Mouse (Mus musculus): Measurements from ENCODE around the gene Sycp2. TPM values are rescaled to one million over a fixed set of nuclear protein-coding genes. Genes with fewer than 3 reads are reported as not detected.

Sycp2 gene
- 1 to 10 TPM in 1 of 2 experiments, under 1 TPM in 1; 0.87 to 1.7 TPM for total RNA-seq (2021)

DNA sequence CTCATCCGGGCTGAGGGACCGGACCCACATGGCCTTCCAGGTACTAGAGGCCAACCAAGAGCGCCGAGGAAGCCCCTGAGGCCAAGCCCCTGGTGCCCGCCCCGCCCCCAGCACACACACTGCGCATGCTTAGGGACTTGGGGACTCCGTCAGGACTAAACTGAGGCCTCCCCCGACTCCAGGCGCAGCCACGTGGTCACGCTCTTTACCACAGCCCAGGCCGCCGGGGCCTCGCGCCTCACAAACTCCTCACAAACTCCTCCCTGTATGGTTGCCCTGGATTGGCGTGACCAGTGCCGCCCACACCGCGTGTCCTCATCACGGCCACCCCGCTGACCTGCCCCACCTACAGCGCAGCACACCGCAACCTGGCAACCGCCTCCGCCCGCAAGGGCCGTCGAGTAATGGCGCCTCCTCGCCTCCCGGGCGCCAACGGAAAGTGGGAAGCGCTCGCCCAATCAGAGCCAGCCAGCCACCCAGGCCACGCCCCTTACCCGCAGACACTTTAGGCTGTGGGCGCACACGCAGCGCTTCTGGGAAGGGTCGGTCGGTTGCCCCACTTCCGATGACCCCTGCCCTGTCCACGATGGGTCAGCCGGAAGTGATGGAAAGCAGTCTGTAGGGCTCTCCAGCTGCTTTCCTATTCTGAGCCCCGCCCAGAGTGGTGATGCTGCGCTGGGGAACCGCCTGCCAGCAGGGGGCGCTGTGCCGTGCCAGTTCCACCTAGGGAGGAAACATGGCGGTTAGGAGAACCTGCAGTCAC, at the start of gene Sycp2:
Gene Sycp2 (minus strand): TSS at position 633 of the 763 bp plus-strand sequence.
- DNase-seq (ENCODE audit: low spot score) = no peak
- intact Hi-C loops (cut with DNase I) = no loop called here

DNA sequence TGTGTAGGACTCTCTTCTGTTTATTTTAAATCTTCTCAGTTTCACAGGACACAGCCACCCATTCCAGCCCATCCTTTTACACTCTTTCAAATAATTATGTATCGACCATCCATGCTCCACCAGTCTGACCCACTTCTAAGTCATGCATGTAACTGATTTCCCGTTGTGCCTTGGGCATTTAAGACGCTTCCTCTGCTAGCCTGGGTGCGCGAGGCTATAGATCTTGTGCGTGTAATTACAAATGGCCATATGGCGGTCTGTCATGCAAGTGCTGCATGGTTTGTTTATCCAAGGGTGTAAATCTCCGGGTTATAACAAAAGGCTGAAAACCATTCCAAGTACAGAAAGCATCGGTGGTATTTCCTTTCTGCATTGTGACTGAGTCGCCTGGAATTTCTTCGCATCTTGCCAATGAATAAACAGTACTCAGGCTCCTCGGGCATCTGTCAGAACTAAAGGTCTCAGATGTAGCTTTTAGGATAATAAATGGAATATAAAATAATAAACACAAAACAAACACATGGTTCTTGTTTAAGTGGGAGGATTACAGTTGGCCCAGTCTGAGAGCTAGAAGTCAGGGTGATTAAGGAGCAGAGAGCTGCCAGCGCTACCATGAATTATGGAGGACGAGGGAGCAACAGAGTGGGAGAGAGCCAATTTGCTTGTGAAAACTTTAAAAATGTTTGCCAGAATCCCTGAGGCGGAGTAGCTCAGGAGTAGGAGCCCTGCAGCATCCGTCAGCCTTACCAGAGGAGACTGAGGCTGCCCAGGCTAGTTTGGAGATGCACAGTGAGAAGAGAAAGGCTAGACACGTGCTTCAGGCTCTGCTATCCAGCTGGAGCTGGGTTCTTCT, 47.4 kb upstream of the Sycp2 start:
- intact Hi-C loops (cut with DNase I) = no loop called here
- DNase-seq (ENCODE audit: low spot score) = no peak

DNA sequence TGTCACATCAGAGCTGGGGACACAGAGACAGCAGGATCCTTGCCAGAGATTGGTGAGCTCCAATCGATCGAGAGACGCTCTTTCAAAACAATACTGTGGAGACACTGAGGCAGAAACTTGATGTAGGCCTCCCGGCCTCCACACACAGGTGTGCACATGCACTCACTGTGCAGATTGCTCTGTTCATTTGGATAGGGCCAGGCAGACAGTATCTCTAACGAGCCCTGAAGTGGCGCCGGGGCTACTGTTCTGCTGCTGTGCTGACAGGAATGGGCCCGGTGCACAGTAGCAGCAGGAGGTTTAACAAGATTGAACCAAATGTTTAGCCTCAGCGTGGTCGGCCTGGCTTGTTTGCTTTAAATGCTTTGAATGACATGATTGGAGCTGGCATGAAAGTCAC, 43.5 kb upstream of the Sycp2 start:
- no peak for DNase-seq (ENCODE audit: low spot score)
- intact Hi-C loops (cut with DNase I) = no loop called here

DNA sequence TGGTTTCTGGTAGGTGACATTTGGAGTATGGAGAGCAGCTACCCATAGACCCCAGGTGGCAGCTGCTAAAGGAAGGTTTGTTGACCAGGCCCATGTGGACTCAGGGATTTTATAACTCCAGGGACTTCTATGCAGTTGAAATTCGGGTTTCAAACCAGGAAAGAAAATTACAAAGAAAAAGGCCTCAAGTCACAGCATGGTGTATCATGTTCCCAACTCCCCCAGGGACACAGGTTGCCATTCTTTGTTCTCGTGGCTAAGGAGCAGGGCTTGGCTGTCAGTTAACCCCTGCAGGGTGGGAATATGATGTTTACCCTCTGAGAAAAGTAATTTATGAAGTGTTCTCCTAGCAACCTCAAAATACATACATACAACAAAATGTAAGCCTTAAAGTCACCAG, 42.8 kb upstream of the Sycp2 start:
- no peak for DNase-seq (ENCODE audit: low spot score)
- intact Hi-C loops (cut with DNase I) = no loop called here

DNA sequence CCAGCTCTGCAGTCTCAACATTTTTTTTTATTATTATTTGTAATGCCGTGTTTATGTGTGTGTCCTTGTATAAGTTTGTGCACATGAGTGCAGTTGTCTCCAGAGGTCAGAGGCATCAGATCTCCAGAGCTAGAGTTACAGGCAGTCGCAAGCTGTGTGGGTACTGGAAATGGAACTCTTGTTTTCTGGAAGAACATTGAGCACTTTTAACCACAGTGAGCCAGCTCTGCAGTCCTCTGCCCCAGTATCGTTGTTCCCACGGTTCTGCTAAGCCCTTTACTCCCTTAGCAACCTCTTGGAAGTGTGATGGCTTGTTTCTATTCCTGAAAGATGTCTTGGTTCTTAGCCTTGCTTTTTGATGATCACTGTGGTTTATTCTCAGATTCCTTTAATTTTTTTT, 41.9 kb upstream of the Sycp2 start:
- no peak for DNase-seq (ENCODE audit: low spot score)
- intact Hi-C loops (cut with DNase I) = no loop called here

DNA sequence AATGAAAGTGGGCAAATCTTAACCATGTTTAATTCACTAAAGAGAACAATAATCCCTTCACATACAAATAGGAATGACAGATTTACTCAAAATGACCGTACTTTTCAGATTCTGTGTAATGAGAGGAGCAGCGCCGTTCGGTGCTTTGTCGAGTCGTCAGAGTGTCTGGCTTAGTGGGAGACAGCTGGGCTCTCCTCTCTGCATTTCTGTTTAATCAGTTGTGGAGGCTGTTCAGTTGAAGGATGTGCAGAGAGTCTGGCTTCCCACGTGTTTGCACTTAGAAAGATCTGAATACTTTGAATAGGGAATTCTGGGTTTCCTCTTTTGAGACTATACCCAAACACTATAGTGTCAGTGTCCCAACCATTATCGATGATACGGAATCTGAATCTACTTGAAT, 29.8 kb upstream of the Sycp2 start:
- DNase-seq (ENCODE audit: low spot score) = no peak
- intact Hi-C loops (cut with DNase I) = no loop called here

DNA sequence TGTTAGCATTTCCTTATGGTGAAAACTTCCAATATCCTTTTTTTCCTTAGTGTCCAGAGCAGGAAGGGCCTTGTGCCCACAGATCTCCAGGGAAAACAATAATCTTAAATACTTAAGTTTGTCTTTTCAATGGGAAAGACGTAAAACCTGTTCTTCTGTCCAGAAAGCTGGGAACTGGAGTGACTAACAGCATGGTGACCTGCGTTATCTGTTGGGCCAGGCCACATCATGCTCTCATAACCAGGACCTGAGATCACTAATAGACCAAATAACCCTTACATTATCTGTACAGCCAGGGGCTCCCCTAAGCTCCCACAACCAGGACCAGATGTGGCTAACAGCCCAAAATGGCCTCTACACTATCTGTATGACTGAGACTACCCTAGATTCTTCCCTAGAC, 26.4 kb upstream of the Sycp2 start:
- no peak for DNase-seq (ENCODE audit: low spot score)
- intact Hi-C loops (cut with DNase I) = no loop called here

DNA sequence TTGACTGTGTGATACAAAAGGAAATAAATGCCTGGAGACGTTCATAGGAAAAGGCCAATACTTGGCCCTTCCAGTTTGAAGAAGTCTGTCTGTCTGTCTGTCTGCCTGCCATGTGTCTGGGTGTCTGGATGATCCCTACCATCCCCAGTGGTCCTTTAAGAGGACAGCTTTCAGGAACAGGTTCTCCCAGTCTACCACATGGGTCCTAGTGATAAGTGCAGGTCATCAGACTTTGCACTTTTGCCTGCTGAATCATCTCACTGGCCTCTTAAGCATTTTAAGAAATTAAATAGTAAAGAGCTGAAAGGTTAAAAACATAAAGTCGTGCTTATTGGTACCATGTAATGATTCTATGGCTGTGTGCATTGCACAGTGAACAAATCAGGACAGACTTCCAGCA, 26.0 kb upstream of the Sycp2 start:
- intact Hi-C loops (cut with DNase I) = no loop called here
- no peak for DNase-seq (ENCODE audit: low spot score)

DNA sequence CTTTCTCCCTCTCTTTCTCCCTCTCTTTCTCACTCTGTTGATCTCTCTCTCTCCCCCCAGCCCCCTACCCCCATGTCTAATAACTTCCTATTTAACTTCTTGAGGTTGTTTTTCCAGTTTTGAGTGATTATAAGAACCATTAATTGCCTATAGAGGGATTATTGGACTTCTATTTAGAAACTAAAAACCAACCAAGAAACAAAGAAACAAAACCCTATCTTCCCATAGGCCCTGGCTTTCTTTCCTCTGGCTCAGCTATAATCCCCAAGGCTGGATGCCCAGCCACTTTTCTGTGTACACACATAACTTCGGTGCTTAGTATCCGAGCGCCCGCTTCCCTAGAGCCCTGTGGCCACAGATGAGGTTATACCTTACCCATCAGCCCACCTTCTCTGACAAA, 22.7 kb upstream of the Sycp2 start, which contains the start of gene Cdh26:
Gene Cdh26 (plus strand): TSS at position 301 of the 400 bp plus-strand sequence.
- intact Hi-C loops (cut with DNase I) = no loop called here
- no peak for DNase-seq (ENCODE audit: low spot score)

DNA sequence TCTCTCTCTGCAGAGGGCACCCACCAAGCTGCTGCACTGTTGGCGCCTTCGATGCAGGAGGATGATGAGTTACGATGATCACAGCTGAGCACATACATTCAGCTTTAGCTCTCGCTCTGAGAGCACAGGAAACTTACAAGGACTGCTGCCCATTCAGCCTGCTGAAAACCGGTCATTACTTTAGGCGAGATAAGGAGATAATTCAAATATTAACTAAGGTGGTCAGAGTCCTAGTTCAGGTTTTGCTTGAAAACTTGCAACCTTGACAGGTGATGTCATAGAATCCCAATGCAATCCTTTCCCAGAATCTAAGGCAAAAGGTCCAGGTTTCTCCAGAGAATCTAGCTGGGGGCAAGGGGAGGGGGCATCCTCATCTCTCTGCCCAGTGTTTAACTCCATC, 21.9 kb upstream of the Sycp2 start:
- intact Hi-C loops (cut with DNase I) = loop anchor here (5.0 to 10.0 kb wide), 2 partner anchors 78 to 145 kb away; no protein-coding TSS in a partner anchor
- DNase-seq (ENCODE audit: low spot score) = no peak

DNA sequence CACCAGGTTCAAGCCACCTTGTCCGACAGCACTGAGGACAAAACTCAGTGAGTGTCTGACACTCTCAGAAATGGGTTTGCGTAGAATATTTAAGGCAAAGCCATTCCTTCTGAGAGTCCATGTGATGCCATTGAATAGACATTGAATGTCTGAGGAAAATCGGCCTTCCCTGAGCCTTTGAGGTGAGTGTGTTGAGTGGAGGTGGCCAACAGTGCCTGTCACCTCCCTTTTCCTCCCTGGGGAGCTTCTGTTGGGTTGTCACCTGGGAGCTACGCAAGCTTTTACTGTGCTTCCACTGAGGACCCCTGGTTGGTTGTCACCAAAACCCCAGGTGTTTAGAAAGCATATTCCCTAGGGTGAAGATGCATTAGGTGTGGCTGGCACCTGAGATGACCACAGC, 21.2 kb upstream of the Sycp2 start:
- no peak for DNase-seq (ENCODE audit: low spot score)
- intact Hi-C loops (cut with DNase I) = loop anchor here (5.0 to 10.0 kb wide), 2 partner anchors 79 to 146 kb away; no protein-coding TSS in a partner anchor

DNA sequence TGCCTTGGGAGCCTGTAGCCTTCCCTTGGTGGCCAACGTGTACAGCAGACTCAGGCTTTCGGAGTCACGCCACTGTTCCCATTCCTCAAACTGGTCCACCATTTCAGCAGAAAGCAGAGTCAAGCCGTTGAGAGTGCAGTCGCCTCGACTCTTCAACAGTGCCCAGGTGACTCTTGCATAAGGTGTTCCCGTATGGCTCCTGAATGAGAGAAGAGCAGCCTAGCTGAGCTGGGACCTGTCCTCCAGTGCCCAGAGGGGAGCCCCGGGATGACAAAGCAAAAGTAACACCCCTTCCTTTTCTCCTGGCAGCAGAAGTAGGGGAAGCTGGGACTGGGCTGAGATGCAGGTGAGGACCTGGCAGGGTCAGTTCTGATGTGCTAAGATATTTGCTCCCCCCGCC, 20.7 kb upstream of the Sycp2 start:
- intact Hi-C loops (cut with DNase I) = loop anchor here (5.0 to 10.0 kb wide), 2 partner anchors 79 to 147 kb away; no protein-coding TSS in a partner anchor

DNA sequence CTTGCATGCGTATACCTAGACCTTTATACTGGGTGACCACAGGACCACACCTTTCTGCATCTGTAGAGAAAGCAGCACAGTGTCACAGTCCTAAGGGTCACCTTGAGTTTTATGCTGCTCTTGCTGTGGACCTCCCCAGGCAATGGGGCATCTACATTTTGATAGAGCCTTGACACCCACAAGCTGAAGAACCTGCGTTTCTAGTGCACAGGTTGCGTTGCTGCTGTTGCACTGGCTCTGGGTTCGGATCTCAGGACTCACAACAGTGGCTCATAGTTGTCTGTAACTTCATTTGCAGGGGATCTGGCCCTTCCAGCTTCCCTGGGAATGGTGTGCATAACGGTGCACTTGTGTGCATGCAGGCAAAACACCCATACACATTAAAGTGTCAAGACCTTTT, 19.7 kb upstream of the Sycp2 start:
- intact Hi-C loops (cut with DNase I) = loop anchor here (2.0 to 10.0 kb wide), 3 partner anchors 80 to 238 kb away; no protein-coding TSS in a partner anchor
- DNase-seq (ENCODE audit: low spot score) = no peak

More for the DNA sequence above, 20.7 kb upstream of the Sycp2 start:
- no peak for DNase-seq (ENCODE audit: low spot score)

DNA sequence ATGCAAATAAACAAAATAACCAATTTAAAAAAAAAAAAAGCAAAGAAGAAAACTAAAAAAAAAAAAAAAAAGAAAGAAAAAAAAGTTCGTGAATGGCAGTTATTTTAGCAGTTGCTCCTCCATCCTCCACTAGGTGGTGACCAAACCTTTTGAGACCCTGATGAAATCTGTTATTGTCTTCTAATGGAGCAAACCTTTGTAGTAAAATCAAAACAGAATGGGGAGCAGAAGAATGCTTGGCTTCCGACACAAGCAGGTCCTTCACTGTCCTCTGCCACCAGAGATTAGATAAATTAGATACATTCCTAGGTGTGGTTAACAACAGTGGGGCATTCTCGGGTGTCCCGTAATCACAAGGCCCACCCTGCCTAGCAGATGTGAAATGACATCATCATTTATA, 18.7 kb upstream of the Sycp2 start:
- intact Hi-C loops (cut with DNase I) = loop anchor here (2.0 to 10.0 kb wide), 3 partner anchors 81 to 239 kb away; no protein-coding TSS in a partner anchor
- DNase-seq (ENCODE audit: low spot score) = no peak

DNA sequence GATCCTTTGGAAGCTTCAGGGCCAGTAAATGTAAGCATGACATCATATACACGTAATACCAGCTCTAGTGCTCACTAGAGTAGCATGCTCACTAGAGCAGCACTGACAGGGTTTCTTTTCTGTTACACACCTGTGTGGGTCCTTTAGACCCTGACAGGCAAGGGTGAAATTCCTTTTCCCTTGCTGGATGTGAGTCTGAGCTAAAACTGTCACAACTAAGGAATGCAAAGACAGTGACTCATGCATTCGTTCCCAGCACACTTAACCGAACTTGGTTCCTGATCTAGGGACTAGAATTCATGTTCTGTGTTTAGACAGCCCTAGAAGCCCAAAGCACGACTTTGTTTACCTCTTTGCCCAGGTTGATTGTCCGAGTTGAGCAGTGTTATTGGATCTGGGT, 15.7 kb upstream of the Sycp2 start:
- intact Hi-C loops (cut with DNase I) = loop anchor here (10.0 kb wide), 1 partner anchor 152 kb away; no protein-coding TSS in a partner anchor
- DNase-seq (ENCODE audit: low spot score) = no peak

DNA sequence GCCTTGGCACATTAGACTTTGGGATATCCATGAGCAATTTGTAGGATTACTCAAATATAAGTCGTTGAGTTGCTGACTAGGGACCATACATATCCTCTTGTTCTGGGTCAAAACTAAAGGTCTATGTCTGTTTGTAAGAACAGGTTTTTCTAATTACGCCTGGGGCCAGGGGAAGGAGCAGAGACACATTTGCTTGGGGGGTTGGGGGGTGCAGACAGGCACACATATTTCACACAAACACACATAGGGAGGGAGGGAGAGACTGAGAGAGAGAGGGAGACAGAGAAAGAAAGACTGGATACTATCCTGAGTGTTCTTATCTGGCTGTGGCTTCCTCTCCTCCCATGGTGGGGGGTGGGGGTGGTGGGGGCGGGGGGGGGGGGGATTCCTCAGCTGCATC, 14.7 kb upstream of the Sycp2 start:
- no peak for DNase-seq (ENCODE audit: low spot score)
- intact Hi-C loops (cut with DNase I) = loop anchor here (10.0 kb wide), 1 partner anchor 153 kb away; no protein-coding TSS in a partner anchor

DNA sequence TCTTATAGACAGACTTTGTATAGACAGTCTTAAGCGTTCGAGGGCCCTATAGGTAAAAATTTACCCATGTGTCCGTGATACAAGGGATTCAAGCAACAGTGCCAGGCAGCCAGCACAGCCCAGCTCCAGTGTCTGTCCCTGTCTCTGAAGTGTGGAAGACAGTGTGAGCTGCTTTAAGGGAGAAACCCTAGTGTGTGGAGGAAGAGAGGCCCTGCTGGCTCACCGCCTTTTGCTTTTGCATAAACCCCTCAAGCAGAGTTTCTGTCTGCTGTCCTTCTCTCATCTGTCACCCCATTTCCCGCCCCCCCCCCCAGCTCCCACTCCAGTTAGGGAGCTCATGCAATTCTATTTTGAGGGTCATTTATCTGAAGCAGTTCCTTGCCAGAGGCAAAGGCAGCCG, 14.1 kb upstream of the Sycp2 start:
- intact Hi-C loops (cut with DNase I) = loop anchor here (10.0 kb wide), 1 partner anchor 153 kb away; no protein-coding TSS in a partner anchor
- no peak for DNase-seq (ENCODE audit: low spot score)

DNA sequence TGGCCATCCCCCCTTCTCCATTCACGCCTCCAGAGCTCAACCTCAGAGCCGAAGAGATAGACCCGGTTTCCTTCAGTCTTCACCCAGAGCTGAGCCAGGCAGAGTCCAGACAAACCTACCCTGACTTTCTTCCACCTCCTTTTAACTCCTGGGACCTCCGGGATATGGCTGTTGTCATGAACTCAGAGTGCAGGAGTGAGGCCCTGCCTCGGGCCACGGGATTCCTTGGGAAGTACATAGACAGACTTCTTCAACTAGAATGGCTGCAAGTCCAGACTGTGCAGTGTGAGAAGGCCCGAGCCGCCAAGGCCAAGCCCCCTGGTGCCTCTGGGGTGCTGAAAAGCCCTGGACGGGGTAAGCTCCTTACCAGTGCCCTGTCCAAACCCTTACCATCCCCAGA, 13.1 kb upstream of the Sycp2 start:
- intact Hi-C loops (cut with DNase I) = loop anchor here (10.0 kb wide), 1 partner anchor 154 kb away; no protein-coding TSS in a partner anchor

DNA sequence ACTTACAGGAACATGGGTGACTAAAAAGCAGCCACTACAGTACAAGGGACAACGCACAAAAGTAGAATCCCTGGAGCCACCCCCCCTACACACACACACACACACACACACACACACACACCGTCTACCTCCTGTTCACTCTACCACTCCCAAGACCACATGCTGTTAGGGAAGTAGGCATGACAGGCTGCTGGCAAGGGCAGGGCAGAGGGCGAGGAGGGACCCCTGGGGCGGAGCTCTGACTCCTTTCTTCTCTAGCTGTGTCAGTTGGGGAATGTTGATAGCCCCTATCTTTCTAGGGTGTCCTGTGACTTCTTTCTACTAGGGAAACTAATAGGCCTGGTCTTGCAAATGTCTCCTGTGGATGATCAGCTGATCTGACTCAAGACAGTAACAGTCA, 9.5 kb upstream of the Sycp2 start:
- intact Hi-C loops (cut with DNase I) = no loop called here
- no peak for DNase-seq (ENCODE audit: low spot score)

More for the DNA sequence above, 13.1 kb upstream of the Sycp2 start:
- DNase-seq (ENCODE audit: low spot score) = no peak

DNA sequence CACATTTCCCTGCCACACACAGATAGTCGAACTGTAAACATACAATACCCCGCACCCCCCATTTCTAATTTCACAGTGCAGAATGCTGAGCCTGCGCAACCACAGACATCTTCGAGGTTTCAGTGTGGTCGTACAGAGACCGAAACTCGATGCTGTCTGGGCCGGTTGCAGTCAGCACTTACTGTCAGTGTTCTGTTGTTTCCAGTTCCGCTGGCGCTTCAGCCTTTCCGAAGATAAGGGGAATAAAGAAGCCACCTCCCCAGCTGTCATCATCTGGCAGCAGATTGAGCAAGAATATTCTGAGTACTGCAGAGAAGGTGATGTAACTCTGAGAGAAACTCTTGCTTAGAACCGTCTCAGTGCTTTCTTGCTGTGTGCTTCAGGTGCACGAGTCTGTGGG, 8.9 kb upstream of the Sycp2 start:
- no peak for DNase-seq (ENCODE audit: low spot score)
- intact Hi-C loops (cut with DNase I) = no loop called here

DNA sequence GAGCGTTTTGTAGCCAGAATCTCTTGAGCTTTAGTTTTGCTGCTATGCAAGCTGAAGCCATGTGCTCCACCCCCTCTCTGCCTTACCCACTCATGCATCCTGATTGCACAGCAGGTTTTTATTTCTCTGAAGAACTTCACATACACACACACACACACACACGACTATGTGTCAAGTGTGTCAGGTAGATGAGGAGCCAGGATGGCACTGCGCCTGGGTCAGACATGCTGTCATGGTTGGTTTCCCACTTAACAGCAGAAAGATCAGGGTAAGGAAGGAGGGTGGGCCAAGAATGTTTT, 7.6 kb upstream of the Sycp2 start:
- DNase-seq (ENCODE audit: low spot score) = no peak
- intact Hi-C loops (cut with DNase I) = no loop called here
